Mouse (Mus musculus): ENCODE measurements around the gene Sipa1l2. TPM values are rescaled to one million over a fixed set of nuclear protein-coding genes. Genes with fewer than 3 reads are reported as not detected.
A peak's percentile ranks its signal among the peaks of the same experiment; 100 is the strongest.

The Sipa1l2 gene
- polyA plus RNA-seq, 1 experiment from 2014 or later = 12.9 TPM

- 24% methylated on average over 4 of the region's 4 CpGs for WGBS
- Histone ChIP-seq H3K27ac (ENCODE audit: low read depth, low read length) (no peak overlapping the region), H3K4me3 (ENCODE audit: low read length) (no peak overlapping the region), H3K36me3 (ENCODE audit: control insufficient read depth, insufficient read depth, low read length) (no peaks in the 10 kb centered on the region), H3K9ac (ENCODE audit: low read depth, low read length) (no peak overlapping the region), H3K9me3 (ENCODE audit: control insufficient read depth, low read length) (no peaks in the 10 kb centered on the region), H3K4me1 (ENCODE audit: control insufficient read depth, insufficient read depth, low read length) (peaks cover 45% of the 10 kb centered on the region), H3K4me2 (replicated peaks; ENCODE audit: low read depth, low read length) (no peak overlapping the region), H3K27me3 (ENCODE audit: control insufficient read depth, insufficient read depth, low read length) (no peaks in the 10 kb centered on the region)
- ATAC-seq (ENCODE audit: low FRiP score, low TSS enrichment) = peak; percentile 70
These were observed 19.0 kb downstream of the Sipa1l2 start for GRCm38 (mm10) chr8:125550567-125550966.

- H3K36me3 ChIP-seq (ENCODE audit: control insufficient read depth, insufficient read depth, low read length) = no peaks in the 10 kb centered on the region
- WGBS = 76% methylated on average over 3 of the region's 3 CpGs
- no peak overlapping the region for H3K4me3 ChIP-seq (ENCODE audit: low read length)
- H3K9me3 ChIP-seq (ENCODE audit: control insufficient read depth, low read length) = no peaks in the 10 kb centered on the region
- no peak overlapping the region for H3K9ac ChIP-seq (ENCODE audit: low read depth, low read length)
- 0 out of 2 replicates have a peak overlapping the region, but pooled peaks have one; percentile 10 for H3K27ac ChIP-seq (ENCODE audit: low read depth, low read length)
- H3K27me3 ChIP-seq (ENCODE audit: control insufficient read depth, insufficient read depth, low read length) = no peaks in the 10 kb centered on the region
- no peak for ATAC-seq (ENCODE audit: low FRiP score, low TSS enrichment)
- no peak overlapping the region for H3K4me2 ChIP-seq (replicated peaks; ENCODE audit: low read depth, low read length)
- peaks cover 45% of the 10 kb centered on the region for H3K4me1 ChIP-seq (ENCODE audit: control insufficient read depth, insufficient read depth, low read length)
These were observed 22.3 kb downstream of the Sipa1l2 start for GRCm38 (mm10) chr8:125547296-125547695.

- WGBS = 75% methylated on average over 9 of the region's 9 CpGs
- H3K4me3 ChIP-seq (ENCODE audit: low read length) = no peak overlapping the region
- H3K36me3 ChIP-seq (ENCODE audit: control insufficient read depth, insufficient read depth, low read length) = no peaks in the 10 kb centered on the region
- no peak overlapping the region for H3K9ac ChIP-seq (ENCODE audit: low read depth, low read length)
- peaks cover 39% of the 10 kb centered on the region for H3K4me1 ChIP-seq (ENCODE audit: control insufficient read depth, insufficient read depth, low read length)
- no peak overlapping the region for H3K4me2 ChIP-seq (replicated peaks; ENCODE audit: low read depth, low read length)
- no peaks in the 10 kb centered on the region for H3K27me3 ChIP-seq (ENCODE audit: control insufficient read depth, insufficient read depth, low read length)
- no peak overlapping the region for H3K27ac ChIP-seq (ENCODE audit: low read depth, low read length)
- no peak for ATAC-seq (ENCODE audit: low FRiP score, low TSS enrichment)
- no peaks in the 10 kb centered on the region for H3K9me3 ChIP-seq (ENCODE audit: control insufficient read depth, low read length)
These were observed 23.7 kb downstream of the Sipa1l2 start for GRCm38 (mm10) chr8:125545866-125546265.

- 66% methylated on average over 11 of the region's 11 CpGs for WGBS
- H3K27ac ChIP-seq (ENCODE audit: low read depth, low read length) = no peak overlapping the region
- H3K27me3 ChIP-seq (ENCODE audit: control insufficient read depth, insufficient read depth, low read length) = no peaks in the 10 kb centered on the region
These were observed 26.6 kb downstream of the Sipa1l2 start for GRCm38 (mm10) chr8:125542893-125543613.

GRCm38 (mm10) chr8:125539056-125540013, 30.3 kb downstream of the Sipa1l2 start:
- no peak for ATAC-seq (ENCODE audit: low FRiP score, low TSS enrichment)
- Histone ChIP-seq H3K27me3 (ENCODE audit: control insufficient read depth, insufficient read depth, low read length) (no peaks in the 10 kb centered on the region), H3K36me3 (ENCODE audit: control insufficient read depth, insufficient read depth, low read length) (peaks cover 5% of the 10 kb centered on the region; the same call in 1 of the 2 replicates), H3K27ac (ENCODE audit: low read depth, low read length) (no peak overlapping the region), H3K9ac (ENCODE audit: low read depth, low read length) (no peak overlapping the region), H3K4me1 (ENCODE audit: control insufficient read depth, insufficient read depth, low read length) (peaks cover 21% of the 10 kb centered on the region; the same call in 1 of the 2 replicates), H3K4me3 (ENCODE audit: low read length) (no peak overlapping the region), H3K9me3 (ENCODE audit: control insufficient read depth, low read length) (no peaks in the 10 kb centered on the region), H3K4me2 (replicated peaks; ENCODE audit: low read depth, low read length) (no peak overlapping the region)
- WGBS = 65% methylated on average over 13 of the region's 13 CpGs

More at GRCm38 (mm10) chr8:125542893-125543613, 26.6 kb downstream of the Sipa1l2 start:
- Histone ChIP-seq H3K4me3 (ENCODE audit: low read length) (no peak overlapping the region), H3K9ac (ENCODE audit: low read depth, low read length) (no peak overlapping the region), H3K4me2 (replicated peaks; ENCODE audit: low read depth, low read length) (no peak overlapping the region), H3K9me3 (ENCODE audit: control insufficient read depth, low read length) (no peaks in the 10 kb centered on the region), H3K36me3 (ENCODE audit: control insufficient read depth, insufficient read depth, low read length) (no peaks in the 10 kb centered on the region), H3K4me1 (ENCODE audit: control insufficient read depth, insufficient read depth, low read length) (peaks cover 31% of the 10 kb centered on the region; the same call in 1 of the 2 replicates)
- no peak for ATAC-seq (ENCODE audit: low FRiP score, low TSS enrichment)

GRCm38 (mm10) chr8:125538265-125538664, 31.3 kb downstream of the Sipa1l2 start:
- Histone ChIP-seq H3K4me1 (ENCODE audit: control insufficient read depth, insufficient read depth, low read length) (peaks cover 18% of the 10 kb centered on the region; the same call in 1 of the 2 replicates), H3K9me3 (ENCODE audit: control insufficient read depth, low read length) (no peaks in the 10 kb centered on the region)
- ATAC-seq (ENCODE audit: low FRiP score, low TSS enrichment) = no peak

GRCm38 (mm10) chr8:125533709-125534108, 35.9 kb downstream of the Sipa1l2 start:
- peaks cover 30% of the 10 kb centered on the region for H3K4me1 ChIP-seq (ENCODE audit: control insufficient read depth, insufficient read depth, low read length)
- ATAC-seq (ENCODE audit: low FRiP score, low TSS enrichment) = no peak
- no peak overlapping the region for H3K4me3 ChIP-seq (ENCODE audit: low read length)
- H3K27me3 ChIP-seq (ENCODE audit: control insufficient read depth, insufficient read depth, low read length) = no peaks in the 10 kb centered on the region
- H3K27ac ChIP-seq (ENCODE audit: low read depth, low read length) = no peak overlapping the region
- H3K9me3 ChIP-seq (ENCODE audit: control insufficient read depth, low read length) = no peaks in the 10 kb centered on the region
- no peak overlapping the region for H3K4me2 ChIP-seq (replicated peaks; ENCODE audit: low read depth, low read length)
- no peak overlapping the region for H3K9ac ChIP-seq (ENCODE audit: low read depth, low read length)
- H3K36me3 ChIP-seq (ENCODE audit: control insufficient read depth, insufficient read depth, low read length) = peaks cover 5% of the 10 kb centered on the region; the same call in 1 of the 2 replicates
- WGBS = 51% methylated on average over 7 of the region's 7 CpGs

More at GRCm38 (mm10) chr8:125538265-125538664, 31.3 kb downstream of the Sipa1l2 start:
- peaks cover 5% of the 10 kb centered on the region; the same call in 1 of the 2 replicates for H3K36me3 ChIP-seq (ENCODE audit: control insufficient read depth, insufficient read depth, low read length)
- H3K4me2 ChIP-seq (replicated peaks; ENCODE audit: low read depth, low read length) = no peak overlapping the region
- H3K27me3 ChIP-seq (ENCODE audit: control insufficient read depth, insufficient read depth, low read length) = no peaks in the 10 kb centered on the region
- no peak overlapping the region; the same call in 1 of the 2 replicates for H3K27ac ChIP-seq (ENCODE audit: low read depth, low read length)
- H3K9ac ChIP-seq (ENCODE audit: low read depth, low read length) = no peak overlapping the region
- no peak overlapping the region for H3K4me3 ChIP-seq (ENCODE audit: low read length)
- WGBS = 22% methylated on average over 6 of the region's 6 CpGs

- ATAC-seq (ENCODE audit: low FRiP score, low TSS enrichment) = no peak
- H3K4me1 ChIP-seq (ENCODE audit: control insufficient read depth, insufficient read depth, low read length) = peaks cover 30% of the 10 kb centered on the region
- no peaks in the 10 kb centered on the region for H3K27me3 ChIP-seq (ENCODE audit: control insufficient read depth, insufficient read depth, low read length)
- H3K9me3 ChIP-seq (ENCODE audit: control insufficient read depth, low read length) = no peaks in the 10 kb centered on the region
- peaks cover 5% of the 10 kb centered on the region; the same call in 1 of the 2 replicates for H3K36me3 ChIP-seq (ENCODE audit: control insufficient read depth, insufficient read depth, low read length)
- H3K9ac ChIP-seq (ENCODE audit: low read depth, low read length) = no peak overlapping the region
- no peak overlapping the region for H3K27ac ChIP-seq (ENCODE audit: low read depth, low read length)
- no peak overlapping the region for H3K4me2 ChIP-seq (replicated peaks; ENCODE audit: low read depth, low read length)
- WGBS = 66% methylated on average over 8 of the region's 8 CpGs
- no peak overlapping the region for H3K4me3 ChIP-seq (ENCODE audit: low read length)
These were observed 36.7 kb downstream of the Sipa1l2 start for GRCm38 (mm10) chr8:125532953-125533352.
